ENCODE assay signal across 10 mouse cellular contexts in the genomic region with DNA sequence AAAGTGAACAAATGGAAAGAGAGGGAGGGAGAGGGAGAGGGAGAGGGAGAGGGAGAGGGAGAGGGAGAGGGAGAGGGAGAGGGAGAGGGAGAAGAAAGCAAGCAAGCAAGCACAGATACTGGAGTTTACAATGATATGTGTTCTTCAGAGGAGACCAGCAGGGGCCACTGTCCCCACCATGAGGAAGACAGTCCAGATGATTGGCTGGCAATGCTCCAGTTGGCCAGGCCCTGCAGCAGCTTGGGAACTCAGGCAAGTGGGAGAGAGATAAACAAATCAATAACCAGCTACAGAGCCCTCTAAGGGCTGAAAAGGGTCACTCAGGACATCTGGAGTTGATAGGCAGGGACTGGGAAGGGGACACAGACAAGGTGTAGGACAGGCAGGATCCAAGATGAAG.
DNase-seq lines count a peak whose midpoint lies in the region; TF ChIP-seq lines count a peak whose summit lies in the region.
"Had no signal": no experiment of that assay in that cellular context is flagged by ENCODE, and none has a peak within 500 bp of the region (broad histone marks: within the 10 kb centered on the region; RNA-seq: fewer than 3 reads in every experiment).

No protein-coding gene starts in this region.

- TF ChIP-seq CTCF in layer of hippocampus, adult 2 months (conservative IDR thresholded peaks at IDR 0.05) = peak; percentile 58

- H3K36me3 ChIP-seq in limb, embryonic 10.5 days = no peaks in the 10 kb centered on the region
- H3K36me3 ChIP-seq: heart, embryonic 13.5 days had no signal

- no peaks in the 10 kb centered on the region for H3K27me3 ChIP-seq in limb, embryonic 10.5 days (ENCODE audit: low read depth, poor library complexity, severe bottlenecking)
- H3K27me3 ChIP-seq: heart, embryonic 13.5 days had no signal

- no peak overlapping the region for H3K4me3 ChIP-seq in layer of hippocampus, adult 2 months
- H3K4me3 ChIP-seq in limb, embryonic 10.5 days = no peak overlapping the region
- H3K4me3 ChIP-seq: heart, embryonic 13.5 days had no signal

- no peaks in the 10 kb centered on the region for H3K4me1 ChIP-seq in limb, embryonic 10.5 days
- H3K4me1 ChIP-seq: heart, embryonic 13.5 days had no signal

- no peaks in the 10 kb centered on the region for H3K9me3 ChIP-seq in limb, embryonic 10.5 days (replicated peaks)
- H3K9me3 ChIP-seq: heart, embryonic 13.5 days had no signal

- peak overlapping the region; percentile 46; the same call in 1 of the 2 replicates for H3K27ac ChIP-seq in layer of hippocampus, adult 2 months
- H3K27ac ChIP-seq in limb, embryonic 10.5 days = no peak overlapping the region
- H3K27ac ChIP-seq: heart, embryonic 13.5 days; liver, embryonic 14.5 days had no signal

- peak; percentile 89 for DNase-seq in heart, adult 11 months
- DNase-seq in heart, adult 18-20 months = no peak
- peak; percentile 17 for DNase-seq in ovary, postnatal 14 days (ENCODE audit: low spot score)
- no peak for DNase-seq in ovary, postnatal 36 days (ENCODE audit: low spot score)
- peak; percentile 47 to 71 for DNase-seq in layer of hippocampus, adult 2 months (ENCODE audit: low spot score in 2 of 2)
- DNase-seq in right cerebral cortex, postnatal 4 days = peak; percentile 74
- no peak for DNase-seq in limb, embryonic 10.5 days (ENCODE audit: low spot score)
- DNase-seq in c-Kit-positive CD71-positive TER-119-positive erythroid progenitor cells, embryonic 14.5 days (ENCODE audit: low spot score) = no peak

Comparison
In these comparisons a context has a peak if more than half of its experiments do, and no peak if none do; other contexts are left out.
1. DNase-seq: peak in heart, adult 11 months (single experiment), ovary, postnatal 14 days (single experiment), layer of hippocampus, adult 2 months (2 of 2) and right cerebral cortex, postnatal 4 days (single experiment); none in heart, adult 18-20 months (0 of 2), ovary, postnatal 36 days (single experiment), limb, embryonic 10.5 days (single experiment) and c-Kit-positive CD71-positive TER-119-positive erythroid progenitor cells, embryonic 14.5 days (single experiment).